Mouse (Mus musculus): Measurements from ENCODE around the gene Top3a. TPM values are rescaled to one million over a fixed set of nuclear protein-coding genes. Genes with fewer than 3 reads are reported as not detected.

Top3a gene
- polyA plus RNA-seq, 1 experiment from 2014 or later, result 11.6 TPM

DNA sequence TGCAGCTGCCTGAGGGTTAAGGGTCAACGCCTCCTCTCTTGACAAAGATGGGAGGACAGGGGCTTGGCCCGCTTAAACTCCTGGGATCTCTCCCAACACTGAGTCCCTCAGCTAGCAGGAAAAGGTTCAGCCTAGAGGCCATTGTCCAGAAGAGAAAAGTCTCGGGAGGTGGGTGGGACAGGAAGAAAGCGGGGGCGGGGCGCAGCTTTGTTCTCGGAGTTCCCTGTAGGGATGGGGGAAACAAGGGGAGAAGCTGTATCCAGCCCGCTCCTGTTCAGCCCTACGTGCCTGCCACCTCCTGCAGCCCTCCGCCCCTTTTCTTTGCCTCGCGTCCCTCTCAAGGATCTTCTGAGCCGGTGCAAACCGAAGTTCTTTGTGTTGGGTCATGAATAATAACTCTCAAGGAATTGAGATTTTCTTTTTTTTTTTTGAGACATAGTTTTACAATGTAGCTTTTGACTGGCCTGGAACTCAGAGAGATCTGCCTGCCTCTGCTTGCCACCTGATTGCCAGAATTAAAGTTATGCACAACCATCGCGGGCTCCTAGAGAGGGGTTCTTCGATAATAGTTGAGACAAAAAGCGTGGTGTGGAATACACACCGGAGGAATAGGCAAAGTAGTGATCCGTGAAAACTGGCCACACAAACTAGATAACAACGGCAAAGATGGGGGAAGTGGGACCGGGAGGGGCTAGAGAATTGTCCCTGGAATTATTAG, 78.2 kb downstream of the Top3a start:
- H3K9ac ChIP-seq, result peak overlapping the region; percentile 48
- H3K36me3 ChIP-seq, result 0 out of 2 replicates have a peak, but pooled peaks cover 2% of the 10 kb centered on the region
- H3K27me3 ChIP-seq (replicated peaks), result no peaks in the 10 kb centered on the region
- H3K4me2 ChIP-seq, result peak overlapping the region; percentile 80
- WGBS, result 4% methylated on average over 22 of the region's 22 CpGs
- peak; percentile 12; the same call in 1 of the 2 replicates for ATAC-seq (ENCODE audit: insufficient read depth, low FRiP score, low read depth)
- no peaks in the 10 kb centered on the region for H3K9me3 ChIP-seq
- peak overlapping the region; percentile 92 for H3K27ac ChIP-seq
- H3K4me3 ChIP-seq (replicated peaks), result peak overlapping the region; percentile 63
- H3K4me1 ChIP-seq, result peaks cover 20% of the 10 kb centered on the region

DNA sequence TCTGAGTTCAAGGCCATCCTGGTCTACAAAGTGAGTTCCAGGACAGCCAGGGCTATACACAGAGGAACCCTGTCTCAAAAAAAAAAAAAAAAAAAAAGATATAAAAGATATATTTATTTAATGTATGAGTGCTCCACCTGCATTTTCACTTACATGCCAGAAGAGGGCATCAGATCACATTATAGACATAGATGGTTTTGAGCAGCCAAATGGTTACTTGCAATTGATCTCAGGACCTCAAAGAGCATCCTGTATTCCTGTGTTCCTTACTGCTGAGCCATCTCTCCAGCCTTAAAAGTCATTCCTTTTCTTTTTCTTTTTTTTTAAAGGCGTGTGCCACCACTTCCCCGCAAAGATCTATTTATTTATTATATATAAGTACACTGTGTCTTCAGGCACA, 79.6 kb downstream of the Top3a start:
- Histone ChIP-seq H3K36me3 (no peaks in the 10 kb centered on the region), H3K27ac (no peak overlapping the region), H3K27me3 (replicated peaks) (no peaks in the 10 kb centered on the region), H3K9me3 (no peaks in the 10 kb centered on the region), H3K4me2 (no peak overlapping the region), H3K4me3 (replicated peaks) (no peak overlapping the region), H3K4me1 (peaks cover 20% of the 10 kb centered on the region), H3K9ac (no peak overlapping the region)
- no peak for ATAC-seq (ENCODE audit: insufficient read depth, low FRiP score, low read depth)
- WGBS, result 65% methylated on average over 2 of the region's 2 CpGs

DNA sequence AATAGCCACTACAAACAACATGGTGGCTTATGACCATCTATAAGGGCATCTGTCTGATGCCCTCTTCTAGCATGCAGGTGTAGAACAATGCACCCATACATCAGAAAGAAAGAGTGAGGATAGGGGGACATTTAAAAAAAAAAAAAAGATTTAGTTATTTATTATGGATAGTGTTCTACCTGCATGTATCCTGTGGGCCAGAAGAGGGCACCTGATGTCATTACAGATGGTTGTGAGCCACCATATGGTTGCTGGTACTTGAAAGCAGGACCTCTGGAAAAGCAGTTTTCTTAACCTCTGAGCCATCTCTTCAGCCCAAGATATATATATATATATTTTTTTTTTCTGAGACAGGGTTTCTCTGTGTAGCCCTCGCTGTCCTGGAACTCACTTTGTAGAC, 81.0 kb downstream of the Top3a start:
- Histone ChIP-seq H3K27me3 (replicated peaks) (no peaks in the 10 kb centered on the region), H3K9ac (no peak overlapping the region), H3K4me1 (peaks cover 18% of the 10 kb centered on the region), H3K9me3 (no peaks in the 10 kb centered on the region), H3K4me2 (no peak overlapping the region), H3K4me3 (replicated peaks) (no peak overlapping the region), H3K27ac (no peak overlapping the region), H3K36me3 (no peaks in the 10 kb centered on the region)
- ATAC-seq (ENCODE audit: insufficient read depth, low FRiP score, low read depth), result no peak
- 73% methylated on average over 1 of the region's 1 CpGs for WGBS

Small RNA genes lying within 50 kb of the gene (microRNA-seq; reads per million reads assigned to microRNA genes)
- 0.58 reads per million for gene Mir5100

Other genes with a start within 250 kb of the Top3a start
- 40.9 and 41.2 TPM in 2 replicates for gene Alkbh5, start 241.0 kb downstream of the Top3a start, polyA plus RNA-seq (2015; fragmentation: Nextera tagmentation; extraction: Ambion mirVana)
- 38.2 and 41.4 TPM in 2 replicates for gene Llgl1, start 77.6 kb downstream of the Top3a start, polyA plus RNA-seq (2015; fragmentation: Nextera tagmentation; extraction: Ambion mirVana)
- 76.8 and 78.9 TPM in 2 replicates for gene Flii, start 50.1 kb downstream of the Top3a start, polyA plus RNA-seq (2015; fragmentation: Nextera tagmentation; extraction: Ambion mirVana)
- gene Mief2, start 49.0 kb downstream of the Top3a start, polyA plus RNA-seq (2015; fragmentation: Nextera tagmentation; extraction: Ambion mirVana), result 9.9 and 11.3 TPM in 2 replicates
- gene Smcr8, start 159 bp upstream of the Top3a start, polyA plus RNA-seq (2015; fragmentation: Nextera tagmentation; extraction: Ambion mirVana), result 4.5 and 5.2 TPM in 2 replicates
- 72.6 and 85.4 TPM in 2 replicates for gene Shmt1, start 34.4 kb upstream of the Top3a start, polyA plus RNA-seq (2015; fragmentation: Nextera tagmentation; extraction: Ambion mirVana)
- gene Dhrs7b, start 53.3 kb upstream of the Top3a start, polyA plus RNA-seq (2015; fragmentation: Nextera tagmentation; extraction: Ambion mirVana), result 42.7 and 45.6 TPM in 2 replicates
- gene Tmem11, start 101.9 kb upstream of the Top3a start, polyA plus RNA-seq (2015; fragmentation: Nextera tagmentation; extraction: Ambion mirVana), result 60.3 and 60.8 TPM in 2 replicates
- gene Natd1, start 137.4 kb upstream of the Top3a start, polyA plus RNA-seq (2015; fragmentation: Nextera tagmentation; extraction: Ambion mirVana), result 12.1 and 15.0 TPM in 2 replicates
- 116 and 121 TPM in 2 replicates for gene Map2k3, start 154.7 kb upstream of the Top3a start, polyA plus RNA-seq (2015; fragmentation: Nextera tagmentation; extraction: Ambion mirVana)
- gene Kcnj12, start 245.2 kb upstream of the Top3a start, polyA plus RNA-seq (2015; fragmentation: Nextera tagmentation; extraction: Ambion mirVana), result 1.7 TPM in 2 replicates